Mouse (Mus musculus): Measurements from ENCODE around the gene 5430402E10Rik.
"Not testable (repeated sequence)": the region's sequence is repeated elsewhere in the genome, so short reads cannot be mapped to it uniquely, and the experiment has no call there.

Gene 5430402E10Rik

GRCm38 (mm10) chrX:77924962-77925361 is at the start of gene 5430402E10Rik:
Gene 5430402E10Rik (minus strand): TSS chrX:77925062.
- not testable (repeated sequence) for DNase-seq (ENCODE audit: low spot score)

- not testable (repeated sequence) for DNase-seq (ENCODE audit: low spot score)
These were observed 44.8 kb downstream of the 5430402E10Rik start for GRCm38 (mm10) chrX:77880033-77880432.
